Mouse (Mus musculus) effector memory CD4-positive, alpha-beta T cell, adult 7 months (primary cell): ENCODE results near the gene Hk2. TPM values are rescaled to one million over a fixed set of nuclear protein-coding genes. Genes with fewer than 3 reads are reported as not detected.

ENCODE experiments used
- polyA plus RNA-seq: library from polyadenylated mRNA; unstranded; fragments of 100-300 nt; shearing (Covaris generic); gene quantifications from one replicate; pipeline ENCODE4 v1.2.1, GENCODE M21; 2017

The Hk2 gene
- polyA plus RNA-seq: 15.2 TPM

GRCm38 (mm10) chr6:82774321-82774764 is at the start of gene Hk2:
Gene Hk2, minus strand, starts transcription at chr6:82774454.

GRCm38 (mm10) chr6:82705221-82705620 is 69.0 kb downstream of the Hk2 start, which contains the start of gene Pole4:
Gene Pole4, minus strand, starts transcription at chr6:82705365.

Other genes with a start within 250 kb of the Hk2 start
- 242 TPM for gene Pole4, start 69.1 kb downstream of the Hk2 start, polyA plus RNA-seq
- 17.5 TPM for gene Sema4f, start 165.3 kb upstream of the Hk2 start, polyA plus RNA-seq
- gene M1ap, start 172.4 kb upstream of the Hk2 start, polyA plus RNA-seq: not detected